Mouse (Mus musculus): ENCODE results near the gene Nr6a1. TPM values are rescaled to one million over a fixed set of nuclear protein-coding genes. Genes with fewer than 3 reads are reported as not detected.

Gene Nr6a1
- 1 to 10 TPM; 6.3 to 8.0 TPM for total RNA-seq (2021)
- long read RNA-seq, experiment 1, partial matches to known transcripts: 0 of 3 reads
- long read RNA-seq, experiment 1, other reads (novel, unspliced or antisense): 3 of 3 reads
- long read RNA-seq, experiment 2, partial matches to known transcripts: 0 of 3 reads
- long read RNA-seq, experiment 2, other reads (novel, unspliced or antisense): 3 of 3 reads

- peak in 1 of 2 experiments; percentile 51 for DNase-seq (ENCODE audit: low spot score in 2 of 2)
Observed at GRCm38 (mm10) chr2:38927115-38927979, at the start of gene Nr6a1. TSS of gene Nr6a1 (minus strand) at chr2:38927688.

GRCm38 (mm10) chr2:38975941-38976805 lies 48.7 kb upstream of the Nr6a1 start:
- no peak for DNase-seq (ENCODE audit: low spot score in 2 of 2)

GRCm38 (mm10) chr2:38975181-38975580 lies 47.7 kb upstream of the Nr6a1 start:
- DNase-seq (ENCODE audit: low spot score in 2 of 2): no peak

- no peak for DNase-seq (ENCODE audit: low spot score in 2 of 2)
Observed at GRCm38 (mm10) chr2:38974171-38974570, 46.7 kb upstream of the Nr6a1 start.

- no peak for DNase-seq (ENCODE audit: low spot score in 2 of 2)
Observed at GRCm38 (mm10) chr2:38973701-38974100, 46.2 kb upstream of the Nr6a1 start.

- no peak for DNase-seq (ENCODE audit: low spot score in 2 of 2)
Observed at GRCm38 (mm10) chr2:38973223-38973622, 45.7 kb upstream of the Nr6a1 start.

GRCm38 (mm10) chr2:38970057-38970456 lies 42.6 kb upstream of the Nr6a1 start:
- DNase-seq (ENCODE audit: low spot score in 2 of 2): no peak

GRCm38 (mm10) chr2:38969650-38970049 lies 42.2 kb upstream of the Nr6a1 start:
- DNase-seq (ENCODE audit: low spot score in 2 of 2): no peak

- no peak for DNase-seq (ENCODE audit: low spot score in 2 of 2)
Observed at GRCm38 (mm10) chr2:38964198-38964597, 36.7 kb upstream of the Nr6a1 start.

GRCm38 (mm10) chr2:38957671-38958223 lies 30.3 kb upstream of the Nr6a1 start:
- no peak for DNase-seq (ENCODE audit: low spot score in 2 of 2)

- DNase-seq (ENCODE audit: low spot score in 2 of 2): no peak
Observed at GRCm38 (mm10) chr2:38956062-38956461, 28.6 kb upstream of the Nr6a1 start.

- peak in 1 of 2 experiments; percentile 33 for DNase-seq (ENCODE audit: low spot score in 2 of 2)
Observed at GRCm38 (mm10) chr2:38953152-38953883, 25.8 kb upstream of the Nr6a1 start.

GRCm38 (mm10) chr2:38950281-38950719 lies 22.8 kb upstream of the Nr6a1 start:
- peak; percentile 56 to 78 for DNase-seq (ENCODE audit: low spot score in 2 of 2)

GRCm38 (mm10) chr2:38947566-38947965 lies 20.1 kb upstream of the Nr6a1 start:
- DNase-seq (ENCODE audit: low spot score in 2 of 2): no peak

- DNase-seq (ENCODE audit: low spot score in 2 of 2): no peak
Observed at GRCm38 (mm10) chr2:38944460-38945161, 17.1 kb upstream of the Nr6a1 start.

GRCm38 (mm10) chr2:38943977-38944376 lies 16.5 kb upstream of the Nr6a1 start:
- DNase-seq (ENCODE audit: low spot score in 2 of 2): no peak

GRCm38 (mm10) chr2:38943161-38943560 lies 15.7 kb upstream of the Nr6a1 start:
- no peak for DNase-seq (ENCODE audit: low spot score in 2 of 2)

- no peak for DNase-seq (ENCODE audit: low spot score in 2 of 2)
Observed at GRCm38 (mm10) chr2:38941898-38942297, 14.4 kb upstream of the Nr6a1 start.

- DNase-seq (ENCODE audit: low spot score in 2 of 2): no peak
Observed at GRCm38 (mm10) chr2:38941426-38941825, 13.9 kb upstream of the Nr6a1 start.

GRCm38 (mm10) chr2:38939047-38939446 lies 11.6 kb upstream of the Nr6a1 start:
- no peak for DNase-seq (ENCODE audit: low spot score in 2 of 2)
